Mouse (Mus musculus) megakaryocyte, embryonic 14.5 days (primary cell): ENCODE measurements at regions not wholly inside any gene's neighbourhood (a gene's known extent, or its start where the extent isn't known, plus 50 kb on each side); places are given as distances from the start of the nearest gene placed in this dataset.

Experiments
- FLI1 ChIP-seq: IDR thresholded peaks from 2 replicates; pipeline ENCODE4 v1.6.1; 2012; ENCODE audit warnings: low read length, inconsistent platforms, mixed read lengths
- GATA1 ChIP-seq: IDR thresholded peaks from 3 replicates; pipeline ENCODE4 v1.6.1; 2012; ENCODE audit warnings: mixed read lengths, low read length, inconsistent platforms, borderline replicate concordance

- TF ChIP-seq FLI1: no peak
- TF ChIP-seq GATA1: no peak
Measured at GRCm38 (mm10) chrX:99541916-99542315, 70.8 kb upstream of the Pja1 start.
